Mouse (Mus musculus): ENCODE results near the gene Kcnt2. TPM values are rescaled to one million over a fixed set of nuclear protein-coding genes. Genes with fewer than 3 reads are reported as not detected.

The Kcnt2 gene
- total RNA-seq, 2 experiments from 2014 or later = 37.6 to 39.9 TPM

GRCm38 (mm10) chr1:140513451-140513850, 267.5 kb downstream of the Kcnt2 start:
- no peak for DNase-seq

GRCm38 (mm10) chr1:140531285-140531908, 285.4 kb downstream of the Kcnt2 start:
- DNase-seq = peak; percentile 6 to 32

GRCm38 (mm10) chr1:140534849-140535248, 288.9 kb downstream of the Kcnt2 start:
- no peak for DNase-seq

GRCm38 (mm10) chr1:140542066-140542465, 296.1 kb downstream of the Kcnt2 start:
- DNase-seq = no peak

GRCm38 (mm10) chr1:140548711-140549110, 302.8 kb downstream of the Kcnt2 start:
- DNase-seq = no peak

GRCm38 (mm10) chr1:140560801-140561200, 314.8 kb downstream of the Kcnt2 start:
- DNase-seq = no peak

- DNase-seq = no peak
Measured at GRCm38 (mm10) chr1:140572141-140572540, 326.2 kb downstream of the Kcnt2 start.

GRCm38 (mm10) chr1:140578607-140579006, 332.6 kb downstream of the Kcnt2 start:
- DNase-seq = no peak

- DNase-seq = no peak
Measured at GRCm38 (mm10) chr1:140588302-140588701, 342.3 kb downstream of the Kcnt2 start.

GRCm38 (mm10) chr1:140608765-140609297, 362.9 kb downstream of the Kcnt2 start:
- no peak for DNase-seq

- no peak for DNase-seq
Measured at GRCm38 (mm10) chr1:140613101-140613500, 367.1 kb downstream of the Kcnt2 start.

- no peak for DNase-seq
Measured at GRCm38 (mm10) chr1:140614840-140615239, 368.9 kb downstream of the Kcnt2 start.

- no peak for DNase-seq
Measured at GRCm38 (mm10) chr1:140618164-140618563, 372.2 kb downstream of the Kcnt2 start.

- DNase-seq = no peak
Measured at GRCm38 (mm10) chr1:140624918-140625317, 379.0 kb downstream of the Kcnt2 start.

- no peak for DNase-seq
Measured at GRCm38 (mm10) chr1:140659607-140660340, 413.8 kb downstream of the Kcnt2 start.

GRCm38 (mm10) chr1:140660751-140661403, 414.9 kb downstream of the Kcnt2 start:
- DNase-seq = no peak

GRCm38 (mm10) chr1:140661404-140661787, 415.4 kb downstream of the Kcnt2 start:
- DNase-seq = no peak

Other genes with a start within 250 kb of the Kcnt2 start
- gene Cfh, start 62.4 kb upstream of the Kcnt2 start, total RNA-seq (2021) = 10 to 100 TPM; 12.2 to 15.5 TPM

All from layer of hippocampus, postnatal 36 days (tissue).